Mouse (Mus musculus) bone marrow macrophage, adult 2 months (primary cell): Measurements from ENCODE around the gene Sumf1.

Experiments
- CTCF ChIP-seq: IDR thresholded peaks from 2 replicates; pipeline ENCODE4 v1.5.1; 2012; ENCODE audit warnings: low read depth, mild to moderate bottlenecking, low read length, moderate library complexity
- POLR2A ChIP-seq: IDR thresholded peaks from 2 replicates; pipeline ENCODE4 v1.6.1; 2012; ENCODE audit warnings: mild to moderate bottlenecking, low read depth, low read length, borderline replicate concordance

DNA sequence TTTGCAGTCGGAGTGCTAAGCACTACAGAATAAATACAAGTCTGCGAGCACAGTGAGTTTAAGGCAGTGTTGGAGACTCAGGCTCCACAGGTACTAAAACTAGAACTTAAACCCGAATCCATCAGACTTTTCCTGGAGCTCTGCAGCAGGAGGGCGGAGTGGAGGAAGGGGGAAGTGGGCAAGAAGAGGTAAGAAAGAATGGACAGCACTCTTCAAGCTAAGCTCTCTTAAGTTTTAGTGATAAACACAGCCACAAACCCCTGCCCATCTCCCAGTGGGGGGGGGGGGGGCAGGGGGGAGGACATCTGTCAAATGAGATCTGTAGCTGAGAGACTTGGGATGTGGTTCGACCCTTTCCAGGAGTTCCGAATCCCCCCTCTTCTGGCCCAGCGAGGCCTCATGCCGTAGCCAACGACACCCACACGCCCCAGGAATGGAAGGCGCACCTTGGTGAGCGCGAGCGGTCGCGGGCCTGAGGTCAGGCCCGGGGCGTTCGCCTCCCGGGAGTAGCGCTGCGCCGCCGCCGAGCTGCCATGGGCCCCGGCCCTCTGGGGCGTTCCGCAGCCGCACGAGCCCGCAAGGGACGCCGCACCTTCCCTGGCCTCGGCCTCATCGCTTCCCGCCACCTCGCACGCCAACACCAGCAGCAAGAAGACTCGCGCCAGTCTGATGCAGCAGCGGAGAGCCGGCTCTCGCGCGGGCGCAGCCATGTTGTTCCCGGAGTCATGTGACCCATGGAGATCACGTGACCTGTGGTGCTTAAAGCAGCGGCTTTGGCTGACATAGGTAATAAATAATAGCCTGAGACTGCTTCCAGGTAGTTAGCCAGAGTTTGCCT, at the start of gene Sumf1:
- TF ChIP-seq CTCF (no peak), POLR2A (0 out of 2 replicates have a peak, but pooled peaks have one; percentile 24)
